Mouse (Mus musculus) limb, embryonic 11.5 days (tissue): ENCODE results near the gene Gm48552. TPM values are rescaled to one million over a fixed set of nuclear protein-coding genes. Genes with fewer than 3 reads are reported as not detected.

Experiments used
- ATAC-seq: fragments of 200-750 bp; cut with Nextera tagmentation; 2 replicates; pipeline ENCODE4 v1.8.0; 2017; ENCODE audit warnings: low read depth; ENCODE audit not compliant: insufficient number of reproducible peaks, low FRiP score, low TSS enrichment
- DNase-seq: peaks from one replicate; pipeline ENCODE4 v3.0.0-alpha.2; 2015; ENCODE audit warnings: low spot score
- H3K27ac ChIP-seq: fragments of 300-500 bp; sonication (generic); replicated peaks from 2 replicates; pipeline ENCODE4 v1.5.1; 2014; ENCODE audit warnings: low read depth, mild to moderate bottlenecking, low read length
- H3K27me3 ChIP-seq: fragments of 300-500 bp; sonication (generic); 2 replicates; pipeline ENCODE4 v1.6.1; 2014; ENCODE audit warnings: mild to moderate bottlenecking, low read length, mixed read lengths; ENCODE audit not compliant: control insufficient read depth, insufficient read depth
- H3K36me3 ChIP-seq: fragments of 300-500 bp; sonication (generic); 2 replicates; pipeline ENCODE4 v1.6.1; 2014; ENCODE audit warnings: mild to moderate bottlenecking, low read length, moderate library complexity, mixed read lengths; ENCODE audit not compliant: control insufficient read depth, insufficient read depth
- H3K4me1 ChIP-seq: fragments of 300-500 bp; sonication (generic); 2 replicates; pipeline ENCODE4 v1.6.1; 2014; ENCODE audit warnings: low read length, mixed read lengths; ENCODE audit not compliant: control insufficient read depth, insufficient read depth
- H3K4me2 ChIP-seq: fragments of 300-500 bp; sonication (generic); 2 replicates; pipeline ENCODE4 v1.6.1; 2014; ENCODE audit warnings: low read depth, mild to moderate bottlenecking, moderate library complexity; ENCODE audit not compliant: severe bottlenecking
- H3K4me3 ChIP-seq: fragments of 300-500 bp; sonication (generic); 2 replicates; pipeline ENCODE4 v1.5.1; 2014; ENCODE audit warnings: low read depth, low read length
- H3K9ac ChIP-seq: fragments of 300-500 bp; sonication (generic); 2 replicates; pipeline ENCODE4 v1.6.1; 2014; ENCODE audit warnings: mild to moderate bottlenecking, low read length
- H3K9me3 ChIP-seq: fragments of 300-500 bp; sonication (generic); 2 replicates; pipeline ENCODE4 v1.6.1; 2016; ENCODE audit warnings: low read length; ENCODE audit not compliant: control insufficient read depth
- WGBS: fragments of 180-500 bp; shearing (Covaris S2); extraction: QIAGEN DNeasy Blood & Tissue Kit; methylation state at CpG from one replicate; pipeline ENCODE4 v1.1.7; 2014; 5-methylcytosine and 5-hydroxymethylcytosine counted together
- polyA plus RNA-seq: library from polyadenylated mRNA; unstranded; fragments of >200 nt; fragmentation: Nextera tagmentation; extraction: Ambion mirVana; gene quantifications from 2 replicates; pipeline ENCODE4 v1.2.1, GENCODE M21; 2014

Gm48552 gene
- polyA plus RNA-seq: 0.40 and 1.0 TPM in 2 replicates

- H3K4me3 ChIP-seq: no peak within 1 kb of the TSS
- no peak within 1 kb of the TSS for H3K4me2 ChIP-seq
- no peaks in the 10 kb centered on the region for H3K27me3 ChIP-seq
- H3K9ac ChIP-seq: no peak within 1 kb of the TSS
- H3K36me3 ChIP-seq: peaks cover 19% of the 10 kb centered on the region; the same call in 1 of the 2 replicates
- H3K4me1 ChIP-seq: peaks cover 13% of the 10 kb centered on the region
- no peaks in the 10 kb centered on the region for H3K9me3 ChIP-seq
- no peak for DNase-seq
- ATAC-seq: no peak
- no peak within 1 kb of the TSS for H3K27ac ChIP-seq
- 87% methylated on average over 5 of the region's 5 CpGs for WGBS
Measured at GRCm38 (mm10) chr10:81388505-81389055, at the start of gene Gm48552. Gm48552 (plus strand) TSS chr10:81389005.

GRCm38 (mm10) chr10:81340551-81341332 is 48.1 kb upstream of the Gm48552 start:
- Histone ChIP-seq H3K36me3 (no peaks in the 10 kb centered on the region), H3K4me3 (no peak overlapping the region), H3K27me3 (peaks cover 44% of the 10 kb centered on the region), H3K27ac (no peak overlapping the region), H3K4me2 (no peak overlapping the region), H3K9me3 (no peaks in the 10 kb centered on the region), H3K4me1 (peaks cover 9% of the 10 kb centered on the region), H3K9ac (no peak overlapping the region)
- no peak for DNase-seq
- ATAC-seq: no peak
- WGBS: 43% methylated on average over 17 of the region's 17 CpGs

GRCm38 (mm10) chr10:81341333-81341949 is 47.4 kb upstream of the Gm48552 start:
- Histone ChIP-seq H3K36me3 (no peaks in the 10 kb centered on the region; the same call in 1 of the 2 replicates), H3K4me1 (peaks cover 7% of the 10 kb centered on the region; the same call in 1 of the 2 replicates), H3K9ac (no peak overlapping the region), H3K27ac (no peak overlapping the region), H3K9me3 (no peaks in the 10 kb centered on the region), H3K4me2 (no peak overlapping the region), H3K4me3 (no peak overlapping the region), H3K27me3 (peaks cover 44% of the 10 kb centered on the region)
- ATAC-seq (no peak), DNase-seq (peak; percentile 84)
- WGBS: 31% methylated on average over 16 of the region's 16 CpGs

- peak within 1 kb of the TSS; percentile 68 for H3K4me2 ChIP-seq
- no peak for DNase-seq
- no peak within 1 kb of the TSS for H3K27ac ChIP-seq
- no peak for ATAC-seq
- peak within 1 kb of the TSS; percentile 37 for H3K9ac ChIP-seq
- no peaks in the 10 kb centered on the region; the same call in 1 of the 2 replicates for H3K36me3 ChIP-seq
- no peaks in the 10 kb centered on the region for H3K9me3 ChIP-seq
- 7% methylated on average over 56 of the region's 67 CpGs for WGBS
- peak within 1 kb of the TSS; percentile 33 for H3K4me3 ChIP-seq
- peaks cover 13% of the 10 kb centered on the region; the same call in 1 of the 2 replicates for H3K4me1 ChIP-seq
- H3K27me3 ChIP-seq: peaks cover 42% of the 10 kb centered on the region
Measured at GRCm38 (mm10) chr10:81342686-81343505, 45.9 kb upstream of the Gm48552 start, which contains the start of gene Gipc3. Gipc3 (minus strand) TSS chr10:81343266.

GRCm38 (mm10) chr10:81344421-81345161 is 44.2 kb upstream of the Gm48552 start:
- H3K27me3 ChIP-seq: peaks cover 34% of the 10 kb centered on the region
- no peak overlapping the region for H3K4me3 ChIP-seq
- H3K4me2 ChIP-seq: no peak overlapping the region
- H3K36me3 ChIP-seq: peaks cover 2% of the 10 kb centered on the region; the same call in 1 of the 2 replicates
- no peaks in the 10 kb centered on the region for H3K9me3 ChIP-seq
- H3K27ac ChIP-seq: no peak overlapping the region
- no peak for ATAC-seq
- DNase-seq: no peak
- peaks cover 22% of the 10 kb centered on the region for H3K4me1 ChIP-seq
- 60% methylated on average over 8 of the region's 8 CpGs for whole genome bisulfite sequencing
- no peak overlapping the region for H3K9ac ChIP-seq

GRCm38 (mm10) chr10:81345162-81345534 is 43.7 kb upstream of the Gm48552 start:
- H3K4me1 ChIP-seq: peaks cover 24% of the 10 kb centered on the region
- DNase-seq: no peak
- H3K9ac ChIP-seq: no peak overlapping the region
- 87% methylated on average over 4 of the region's 4 CpGs for WGBS
- no peak overlapping the region for H3K27ac ChIP-seq
- H3K9me3 ChIP-seq: no peaks in the 10 kb centered on the region
- peaks cover 34% of the 10 kb centered on the region for H3K27me3 ChIP-seq
- H3K4me3 ChIP-seq: no peak overlapping the region
- H3K36me3 ChIP-seq: peaks cover 2% of the 10 kb centered on the region; the same call in 1 of the 2 replicates
- H3K4me2 ChIP-seq: no peak overlapping the region
- ATAC-seq: no peak

GRCm38 (mm10) chr10:81346453-81347067 is 42.2 kb upstream of the Gm48552 start:
- H3K4me1 ChIP-seq: peaks cover 24% of the 10 kb centered on the region
- H3K27ac ChIP-seq: no peak overlapping the region; the same call in 1 of the 2 replicates

More at GRCm38 (mm10) chr10:81346453-81347067, 42.2 kb upstream of the Gm48552 start:
- Histone ChIP-seq H3K4me2 (peak overlapping the region; percentile 51), H3K9ac (peak overlapping the region; percentile 43), H3K4me3 (peak overlapping the region; percentile 30), H3K27me3 (peaks cover 29% of the 10 kb centered on the region), H3K9me3 (no peaks in the 10 kb centered on the region), H3K36me3 (peaks cover 2% of the 10 kb centered on the region; the same call in 1 of the 2 replicates)
- WGBS: 5% methylated on average over 50 of the region's 55 CpGs
- DNase-seq (peak; percentile 82), ATAC-seq (no peak)
